9 mouse cellular contexts compared by ENCODE assay signal in genomic region chr9:95852896-95853295, GRCm38 (mm10). TPM values are rescaled to one million over a fixed set of nuclear protein-coding genes. Genes with fewer than 3 reads are reported as not detected.
DNase-seq lines count a peak whose midpoint lies in the region; ATAC-seq and TF ChIP-seq lines count a peak whose summit lies in the region.
"Had no signal": no experiment of that assay in that cellular context is flagged by ENCODE, and none has a peak within 500 bp of the region (broad histone marks: within the 10 kb centered on the region; RNA-seq: fewer than 3 reads in every experiment).

No protein-coding gene starts in this region.

- no peaks in the 10 kb centered on the region for H3K27me3 ChIP-seq in forebrain, embryonic 16.5 days (replicated peaks; ENCODE audit: control insufficient read depth, insufficient read depth, low read length)
- H3K27me3 ChIP-seq: limb, embryonic 15.5 days had no signal

- WGBS in forebrain, embryonic 16.5 days: 24% methylated on average over 4 of the region's 4 CpGs

- in situ Hi-C loops in ES-E14 (cut with MboI; ENCODE audit: low sequenced_read_pairs in 2 of 2, unreplicated experiment in 2 of 2): no loop called here

- H3K4me2 ChIP-seq in forebrain, embryonic 16.5 days (ENCODE audit: low read length): no peak overlapping the region
- H3K4me2 ChIP-seq: limb, embryonic 15.5 days had no signal

- H3K9ac ChIP-seq in ES-E14 (ENCODE audit: insufficient read depth, low read depth, low read length, poor library complexity, severe bottlenecking): no peak overlapping the region
- H3K9ac ChIP-seq in forebrain, embryonic 16.5 days (replicated peaks; ENCODE audit: low read depth, low read length): no peak overlapping the region
- H3K9ac ChIP-seq: limb, embryonic 15.5 days had no signal

- H3K9me3 ChIP-seq in ES-E14 (ENCODE audit: control insufficient read depth, insufficient read depth, low read depth, low read length): no peaks in the 10 kb centered on the region
- H3K9me3 ChIP-seq in forebrain, embryonic 16.5 days (ENCODE audit: control insufficient read depth, low read length): no peaks in the 10 kb centered on the region
- H3K9me3 ChIP-seq: limb, embryonic 15.5 days had no signal

- peak; percentile 37 for ATAC-seq in forebrain, embryonic 16.5 days

- H3K4me1 ChIP-seq in ES-E14 (ENCODE audit: control insufficient read depth in 2 of 2, insufficient read depth in 2 of 2, low read length in 2 of 2, poor library complexity in 1 of 2): no peaks in the 10 kb centered on the region
- peaks cover 4% of the 10 kb centered on the region for H3K4me1 ChIP-seq in forebrain, embryonic 16.5 days (replicated peaks; ENCODE audit: control insufficient read depth, insufficient read depth, low read length)
- H3K4me1 ChIP-seq: limb, embryonic 15.5 days had no signal

- DNase-seq in adrenal gland, adult (ENCODE audit: inconsistent age in 2 of 2, low spot score in 1 of 2): peak; percentile 40 to 90
- DNase-seq in adrenal gland, adult 8-10 months: no peak
- DNase-seq in ES-E14 (ENCODE audit: low read depth, low spot score): peak; percentile 60
- DNase-seq in cerebellum, adult 18-20 months: peak; percentile 73 to 84
- DNase-seq in kidney, postnatal 25 days: peak; percentile 66 to 91
- DNase-seq in lung, adult 18-20 months: peak; percentile 48 to 57
- peak; percentile 71 for DNase-seq in right cerebral cortex, adult 18-20 months

- no peaks in the 10 kb centered on the region for H3K36me3 ChIP-seq in ES-E14 (ENCODE audit: control insufficient read depth, insufficient read depth, low read length, poor library complexity, severe bottlenecking)
- H3K36me3 ChIP-seq in forebrain, embryonic 16.5 days (ENCODE audit: control insufficient read depth, insufficient read depth): no peaks in the 10 kb centered on the region
- H3K36me3 ChIP-seq: limb, embryonic 15.5 days had no signal

- no peak overlapping the region for H3K27ac ChIP-seq in ES-E14 (ENCODE audit: insufficient read depth, low read depth, low read length, poor library complexity, severe bottlenecking)
- H3K27ac ChIP-seq in forebrain, embryonic 16.5 days (ENCODE audit: low read length): no peak overlapping the region
- H3K27ac ChIP-seq: limb, embryonic 15.5 days had no signal

- no peak overlapping the region for H3K4me3 ChIP-seq in ES-E14 (ENCODE audit: insufficient read depth in 1 of 2, low read depth in 1 of 2, low read length in 2 of 2, poor library complexity in 1 of 2, severe bottlenecking in 1 of 2)
- H3K4me3 ChIP-seq in forebrain, embryonic 16.5 days (replicated peaks; ENCODE audit: low read length): no peak overlapping the region
- H3K4me3 ChIP-seq: limb, embryonic 15.5 days had no signal

TF ChIP-seq in ES-E14, 5 proteins besides CTCF, POLR2A, EP300 and RAD21:
- peak; percentile 47; the same call in 1 of the 2 replicates for TF ChIP-seq ZC3H11A (IDR thresholded peaks at IDR 0.05; ENCODE audit: borderline replicate concordance, low read depth, low read length)
- TF ChIP-seq MAFK (IDR thresholded peaks at IDR 0.05; ENCODE audit: insufficient read depth, low read depth, low read length): peak; percentile 94
- no peak for TF ChIP-seq HCFC1 (IDR thresholded peaks at IDR 0.05; ENCODE audit: borderline replicate concordance, insufficient read depth, low read length)
- TF ChIP-seq CHD2 (IDR thresholded peaks at IDR 0.05; ENCODE audit: low read depth, low read length): no peak
- no peak for TF ChIP-seq ZNF384 (IDR thresholded peaks at IDR 0.05; ENCODE audit: low read depth, low read length)

RNA-seq across cellular contexts. Expression of gene Atr, which starts 4.5 kb away (rescaled TPM):
- total RNA-seq in adrenal gland, adult 8-10 months (2022): 10 to 100 TPM; 16.2 to 23.8 (median 18.5) TPM
- total RNA-seq in ES-E14 (2012; rRNA removed): 29.4 and 33.1 TPM in 2 replicates
- polyA plus RNA-seq in forebrain, embryonic 16.5 days (2015; fragmentation: Nextera tagmentation; extraction: Ambion mirVana): 14.5 and 16.4 TPM in 2 replicates

RNA-seq across cellular contexts. Expression of gene Pls1, which starts 7.8 kb away (rescaled TPM):
- 1 to 10 TPM; 2.1 to 5.6 (median 3.9) TPM for total RNA-seq in adrenal gland, adult 8-10 months (2022)
- total RNA-seq in ES-E14 (2012; rRNA removed): 3.0 and 3.2 TPM in 2 replicates
- polyA plus RNA-seq in forebrain, embryonic 16.5 days (2015; fragmentation: Nextera tagmentation; extraction: Ambion mirVana): 2.7 and 4.1 TPM in 2 replicates
